Mouse (Mus musculus) heart, embryonic 11.5 days (tissue): ENCODE results near the gene Tmem186. TPM values are rescaled to one million over a fixed set of nuclear protein-coding genes. Genes with fewer than 3 reads are reported as not detected.
A peak's percentile ranks its signal among the peaks of the same experiment; 100 is the strongest.

Experiments used
- ATAC-seq: fragments of 200-750 bp; cut with Nextera tagmentation; replicated peaks from 2 replicates; pipeline ENCODE4 v1.8.0; 2017; ENCODE audit warnings: moderate library complexity; ENCODE audit not compliant: insufficient number of reproducible peaks, low FRiP score, low TSS enrichment
- H3K27ac ChIP-seq: fragments of 300-500 bp; sonication (generic); 2 replicates; pipeline ENCODE4 v1.5.1; 2014; ENCODE audit warnings: mild to moderate bottlenecking, low read depth, low read length
- H3K27me3 ChIP-seq: fragments of 300-500 bp; sonication (generic); 2 replicates; pipeline ENCODE4 v1.6.1; 2014; ENCODE audit warnings: mild to moderate bottlenecking, low read length, mixed read lengths; ENCODE audit not compliant: control insufficient read depth, insufficient read depth
- H3K36me3 ChIP-seq: fragments of 300-500 bp; sonication (generic); 2 replicates; pipeline ENCODE4 v1.6.1; 2014; ENCODE audit warnings: mild to moderate bottlenecking, low read length, moderate library complexity, mixed read lengths; ENCODE audit not compliant: control insufficient read depth, insufficient read depth
- H3K4me1 ChIP-seq: fragments of 300-500 bp; sonication (generic); 2 replicates; pipeline ENCODE4 v1.6.1; 2014; ENCODE audit warnings: low read length; ENCODE audit not compliant: control insufficient read depth, insufficient read depth
- H3K4me2 ChIP-seq: fragments of 300-500 bp; sonication (generic); 2 replicates; pipeline ENCODE4 v1.6.1; 2014; ENCODE audit warnings: mild to moderate bottlenecking, moderate library complexity
- H3K4me3 ChIP-seq: fragments of 300-500 bp; sonication (generic); 2 replicates; pipeline ENCODE4 v1.5.1; 2014; ENCODE audit warnings: low read depth, low read length
- H3K9ac ChIP-seq: fragments of 300-500 bp; sonication (generic); 2 replicates; pipeline ENCODE4 v1.6.1; 2014; ENCODE audit warnings: mild to moderate bottlenecking, low read depth, low read length, moderate library complexity
- H3K9me3 ChIP-seq: fragments of 300-500 bp; sonication (generic); replicated peaks from 2 replicates; pipeline ENCODE4 v1.6.1; 2016; ENCODE audit warnings: low read length; ENCODE audit not compliant: control insufficient read depth
- WGBS: fragments of 180-500 bp; shearing (Covaris S2); extraction: QIAGEN DNeasy Blood & Tissue Kit; methylation state at CpG from one replicate; pipeline ENCODE4 v1.1.7; 2014; ENCODE audit not compliant: insufficient replicate concordance; 5-methylcytosine and 5-hydroxymethylcytosine counted together
- polyA plus RNA-seq: library from polyadenylated mRNA; unstranded; fragments of >200 nt; fragmentation: Nextera tagmentation; extraction: Ambion mirVana; gene quantifications from 2 replicates; pipeline ENCODE4 v1.2.1, GENCODE M21; 2014

Tmem186 gene
- polyA plus RNA-seq, 1 experiment from 2014 or later = 10.5 TPM

GRCm38 (mm10) chr16:8676800-8677199, 39.3 kb upstream of the Tmem186 start:
- Histone ChIP-seq H3K27ac (no peak overlapping the region), H3K4me2 (no peak overlapping the region), H3K4me3 (no peak overlapping the region), H3K27me3 (no peaks in the 10 kb centered on the region), H3K9ac (no peak overlapping the region), H3K9me3 (no peaks in the 10 kb centered on the region), H3K4me1 (no peaks in the 10 kb centered on the region), H3K36me3 (no peaks in the 10 kb centered on the region)
- 47% methylated on average over 4 of the region's 4 CpGs for WGBS
- no peak for ATAC-seq

GRCm38 (mm10) chr16:8676228-8676627, 38.7 kb upstream of the Tmem186 start:
- no peaks in the 10 kb centered on the region for H3K27me3 ChIP-seq
- no peak for ATAC-seq
- WGBS = 64% methylated on average over 2 of the region's 2 CpGs
- no peaks in the 10 kb centered on the region for H3K9me3 ChIP-seq
- no peaks in the 10 kb centered on the region for H3K4me1 ChIP-seq
- no peak overlapping the region for H3K4me3 ChIP-seq
- no peak overlapping the region for H3K9ac ChIP-seq
- H3K27ac ChIP-seq = no peak overlapping the region
- no peak overlapping the region for H3K4me2 ChIP-seq
- no peaks in the 10 kb centered on the region for H3K36me3 ChIP-seq

- ATAC-seq = no peak
- Histone ChIP-seq H3K4me3 (no peak overlapping the region), H3K9me3 (no peaks in the 10 kb centered on the region), H3K27me3 (no peaks in the 10 kb centered on the region), H3K27ac (no peak overlapping the region), H3K9ac (no peak overlapping the region), H3K4me2 (no peak overlapping the region), H3K4me1 (peaks cover 5% of the 10 kb centered on the region), H3K36me3 (no peaks in the 10 kb centered on the region)
- 80% methylated on average over 8 of the region's 8 CpGs for WGBS
These were observed 38.0 kb upstream of the Tmem186 start for GRCm38 (mm10) chr16:8675559-8675958.

GRCm38 (mm10) chr16:8674165-8674564, 36.7 kb upstream of the Tmem186 start:
- H3K27me3 ChIP-seq = no peaks in the 10 kb centered on the region
- WGBS = 5% methylated on average over 8 of the region's 8 CpGs
- no peak overlapping the region for H3K27ac ChIP-seq
- H3K4me2 ChIP-seq = no peak overlapping the region
- no peaks in the 10 kb centered on the region for H3K36me3 ChIP-seq
- no peaks in the 10 kb centered on the region for H3K9me3 ChIP-seq
- ATAC-seq = no peak
- H3K9ac ChIP-seq = no peak overlapping the region
- H3K4me3 ChIP-seq = no peak overlapping the region
- peaks cover 19% of the 10 kb centered on the region for H3K4me1 ChIP-seq

GRCm38 (mm10) chr16:8673343-8673742, 35.8 kb upstream of the Tmem186 start:
- Histone ChIP-seq H3K4me1 (peaks cover 27% of the 10 kb centered on the region), H3K27ac (no peak overlapping the region), H3K9ac (no peak overlapping the region), H3K4me2 (no peak overlapping the region), H3K27me3 (no peaks in the 10 kb centered on the region), H3K4me3 (no peak overlapping the region), H3K36me3 (no peaks in the 10 kb centered on the region), H3K9me3 (no peaks in the 10 kb centered on the region)
- 72% methylated on average over 6 of the region's 6 CpGs for WGBS
- no peak for ATAC-seq

- no peaks in the 10 kb centered on the region for H3K9me3 ChIP-seq
- no peaks in the 10 kb centered on the region for H3K36me3 ChIP-seq
- ATAC-seq = no peak
- H3K4me1 ChIP-seq = peaks cover 33% of the 10 kb centered on the region
- H3K4me2 ChIP-seq = peak overlapping the region; percentile 81
- no peak overlapping the region for H3K9ac ChIP-seq
- no peaks in the 10 kb centered on the region for H3K27me3 ChIP-seq
- no peak overlapping the region for H3K27ac ChIP-seq
- H3K4me3 ChIP-seq = no peak overlapping the region; the same call in 1 of the 2 replicates
These were observed 35.3 kb upstream of the Tmem186 start for GRCm38 (mm10) chr16:8672811-8673210.

- under 1% methylated on average over 18 of the region's 18 CpGs for WGBS
- Histone ChIP-seq H3K4me2 (peak overlapping the region; percentile 81), H3K9me3 (no peaks in the 10 kb centered on the region), H3K4me3 (peak overlapping the region; percentile 66), H3K27me3 (no peaks in the 10 kb centered on the region), H3K9ac (peak overlapping the region; percentile 76; the same call in 1 of the 2 replicates), H3K4me1 (peaks cover 38% of the 10 kb centered on the region), H3K27ac (0 out of 2 replicates have a peak overlapping the region, but pooled peaks have one; percentile 5), H3K36me3 (no peaks in the 10 kb centered on the region)
- no peak for ATAC-seq
These were observed 34.8 kb upstream of the Tmem186 start for GRCm38 (mm10) chr16:8672350-8672687.

- Histone ChIP-seq H3K27me3 (no peaks in the 10 kb centered on the region), H3K4me3 (peak within 1 kb of the TSS; percentile 66), H3K27ac (peak within 1 kb of the TSS; percentile 81), H3K4me1 (peaks cover 42% of the 10 kb centered on the region), H3K4me2 (peak within 1 kb of the TSS; percentile 81), H3K9me3 (no peaks in the 10 kb centered on the region), H3K9ac (peak within 1 kb of the TSS; percentile 76), H3K36me3 (no peaks in the 10 kb centered on the region)
- ATAC-seq = peak; percentile 91
- WGBS = under 1% methylated on average over 65 of the region's 67 CpGs
These were observed 34.2 kb upstream of the Tmem186 start, which contains the start of gene Carhsp1 for GRCm38 (mm10) chr16:8671551-8672349. TSS of gene Carhsp1 (minus strand) at chr16:8672155.
